Mouse (Mus musculus): Measurements from ENCODE around the gene Gm3646. TPM values are rescaled to one million over a fixed set of nuclear protein-coding genes. Genes with fewer than 3 reads are reported as not detected.

Gene Gm3646
- 10 to 100 TPM in 2 of 4 experiments, 1 to 10 TPM in 2; 7.6 to 12.8 (median 10.7) TPM for total RNA-seq (2022)

GRCm38 (mm10) chr1:39805243-39805979 lies at the start of gene Gm3646:
Gene Gm3646, minus strand, starts transcription at chr1:39805332.
- DNase-seq (ENCODE audit: low spot score), result peak; percentile 52

GRCm38 (mm10) chr1:39847066-39847465 lies 41.9 kb upstream of the Gm3646 start:
- peak; percentile 45 for DNase-seq (ENCODE audit: low spot score)

GRCm38 (mm10) chr1:39846031-39846550 lies 41.0 kb upstream of the Gm3646 start:
- DNase-seq (ENCODE audit: low spot score), result no peak

GRCm38 (mm10) chr1:39843328-39843727 lies 38.2 kb upstream of the Gm3646 start:
- DNase-seq (ENCODE audit: low spot score), result no peak

GRCm38 (mm10) chr1:39842218-39843007 lies 37.3 kb upstream of the Gm3646 start:
- DNase-seq (ENCODE audit: low spot score), result no peak

GRCm38 (mm10) chr1:39840856-39841255 lies 35.7 kb upstream of the Gm3646 start:
- no peak for DNase-seq (ENCODE audit: low spot score)

- no peak for DNase-seq (ENCODE audit: low spot score)
Observed at GRCm38 (mm10) chr1:39839838-39840237, 34.7 kb upstream of the Gm3646 start.

GRCm38 (mm10) chr1:39839217-39839616 lies 34.1 kb upstream of the Gm3646 start:
- DNase-seq (ENCODE audit: low spot score), result no peak

GRCm38 (mm10) chr1:39838487-39839169 lies 33.5 kb upstream of the Gm3646 start:
- no peak for DNase-seq (ENCODE audit: low spot score)

GRCm38 (mm10) chr1:39831594-39832039 lies 26.5 kb upstream of the Gm3646 start:
- DNase-seq (ENCODE audit: low spot score), result no peak

- no peak for DNase-seq (ENCODE audit: low spot score)
Observed at GRCm38 (mm10) chr1:39830786-39831593, 25.9 kb upstream of the Gm3646 start.

GRCm38 (mm10) chr1:39824902-39825301 lies 19.8 kb upstream of the Gm3646 start:
- no peak for DNase-seq (ENCODE audit: low spot score)

GRCm38 (mm10) chr1:39824240-39824639 lies 19.1 kb upstream of the Gm3646 start:
- DNase-seq (ENCODE audit: low spot score), result no peak

GRCm38 (mm10) chr1:39819596-39819995 lies 14.5 kb upstream of the Gm3646 start:
- no peak for DNase-seq (ENCODE audit: low spot score)

- no peak for DNase-seq (ENCODE audit: low spot score)
Observed at GRCm38 (mm10) chr1:39815766-39816165, 10.6 kb upstream of the Gm3646 start.

- no peak for DNase-seq (ENCODE audit: low spot score)
Observed at GRCm38 (mm10) chr1:39813067-39813466, 7.9 kb upstream of the Gm3646 start.

- no peak for DNase-seq (ENCODE audit: low spot score)
Observed at GRCm38 (mm10) chr1:39804789-39805188, 343 bp downstream of the Gm3646 start.

GRCm38 (mm10) chr1:39802946-39803345 lies 2.2 kb downstream of the Gm3646 start:
- no peak for DNase-seq (ENCODE audit: low spot score)

- no peak for DNase-seq (ENCODE audit: low spot score)
Observed at GRCm38 (mm10) chr1:39797496-39797895, 7.6 kb downstream of the Gm3646 start.

GRCm38 (mm10) chr1:39796765-39797164 lies 8.4 kb downstream of the Gm3646 start:
- DNase-seq (ENCODE audit: low spot score), result no peak

- no peak for DNase-seq (ENCODE audit: low spot score)
Observed at GRCm38 (mm10) chr1:39784632-39785031, 20.5 kb downstream of the Gm3646 start.

All from heart, adult 8-10 months (tissue).